Mouse (Mus musculus) bone marrow, adult 2 months (tissue): ENCODE measurements around the gene Fmnl2. TPM values are rescaled to one million over a fixed set of nuclear protein-coding genes. Genes with fewer than 3 reads are reported as not detected.

ENCODE experiments used
- H3K27ac ChIP-seq: fragments of 200-500 bp; 2 replicates; pipeline ENCODE4 v1.5.1; 2012; ENCODE audit warnings: low read depth, mild to moderate bottlenecking, control low read depth, inconsistent platforms, low read length; ENCODE audit not compliant: control insufficient read depth, poor library complexity, insufficient read depth
- H3K4me1 ChIP-seq: fragments of 200-500 bp; 2 replicates; pipeline ENCODE4 v1.6.1; 2011; ENCODE audit warnings: low read length; ENCODE audit not compliant: control insufficient read depth, insufficient read depth
- H3K4me3 ChIP-seq: fragments of 200-500 bp; replicated peaks from 2 replicates; pipeline ENCODE3; 2011; ENCODE audit warnings: mild to moderate bottlenecking, low read depth, low read length, control low read depth; ENCODE audit not compliant: control insufficient read depth
- CTCF ChIP-seq: fragments of 200-500 bp; IDR thresholded peaks from 2 replicates; pipeline ENCODE4 v1.5.1; 2011; ENCODE audit warnings: low read length, control low read depth; ENCODE audit not compliant: control insufficient read depth, insufficient read depth
- POLR2A ChIP-seq: fragments of 200-500 bp; IDR thresholded peaks from 2 replicates; pipeline ENCODE4 v1.6.1; 2011; ENCODE audit warnings: low read depth, mild to moderate bottlenecking, control low read depth, low read length, borderline replicate concordance; ENCODE audit not compliant: control insufficient read depth
- WGBS: fragments of 180-500 bp; shearing (Covaris S2); methylation state at CpG from one replicate; pipeline ENCODE4 v1.1.7; 2018; 5-methylcytosine and 5-hydroxymethylcytosine counted together
- polyA plus RNA-seq: library from polyadenylated mRNA; stranded (reverse); fragments of >200 nt; gene quantifications from 2 replicates; pipeline ENCODE4 v1.2.4, GENCODE M21; 2011; ENCODE audit warnings: low replicate concordance; ENCODE audit not compliant: missing spikeins, insufficient read depth, insufficient read length

The Fmnl2 gene
- polyA plus RNA-seq, 1 experiment: 9.2 TPM

DNA sequence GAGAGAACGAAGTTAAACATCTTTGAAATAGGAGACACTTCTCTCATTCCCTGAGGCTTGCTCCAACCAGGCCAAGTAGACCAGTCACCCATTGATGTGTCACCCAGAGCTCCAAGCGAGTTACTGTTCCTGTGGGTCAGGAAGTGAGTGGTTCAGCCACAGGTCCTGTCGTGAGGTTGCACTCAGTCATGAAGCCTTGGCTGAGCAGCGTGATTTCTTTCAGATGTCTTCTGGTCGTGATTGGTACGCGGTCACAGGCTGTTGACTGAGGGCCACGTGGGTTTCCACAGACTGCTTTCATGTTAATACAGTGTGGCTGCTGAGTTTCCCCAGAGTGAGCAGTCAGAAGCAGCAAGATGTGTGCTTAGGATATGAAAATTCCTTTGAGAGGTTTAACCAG is 33.5 kb downstream of the Fmnl2 start:
- H3K4me3 ChIP-seq: no peak overlapping the region
- 8% methylated on average over 8 of the region's 8 CpGs for WGBS
- no peaks in the 10 kb centered on the region; the same call in 1 of the 2 replicates for H3K4me1 ChIP-seq
- TF ChIP-seq POLR2A: no peak
- no peak for TF ChIP-seq CTCF
- H3K27ac ChIP-seq: no peak overlapping the region

DNA sequence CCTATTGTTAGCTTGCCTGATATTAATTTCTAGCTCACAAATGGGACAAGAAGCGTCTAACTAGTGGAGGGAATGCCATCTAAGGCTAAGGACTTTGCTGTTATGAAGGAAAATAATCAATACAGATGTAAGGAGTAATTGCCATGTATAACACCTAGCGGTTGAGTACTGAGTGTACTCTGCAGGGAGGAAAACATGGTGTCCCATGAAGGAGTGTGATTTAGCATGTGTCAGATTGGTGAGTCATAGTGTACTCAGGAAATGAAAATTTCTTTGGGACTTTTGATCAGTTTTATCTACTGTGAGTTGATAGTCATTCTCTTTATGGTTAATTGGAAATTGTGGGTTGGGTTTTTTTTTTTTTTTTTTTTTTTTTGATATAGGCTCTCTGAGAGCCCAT is 34.1 kb downstream of the Fmnl2 start:
- Histone ChIP-seq H3K27ac (no peak overlapping the region), H3K4me1 (no peaks in the 10 kb centered on the region; the same call in 1 of the 2 replicates), H3K4me3 (no peak overlapping the region)
- 80% methylated on average over 2 of the region's 2 CpGs for WGBS
- TF ChIP-seq POLR2A (no peak), CTCF (no peak)

DNA sequence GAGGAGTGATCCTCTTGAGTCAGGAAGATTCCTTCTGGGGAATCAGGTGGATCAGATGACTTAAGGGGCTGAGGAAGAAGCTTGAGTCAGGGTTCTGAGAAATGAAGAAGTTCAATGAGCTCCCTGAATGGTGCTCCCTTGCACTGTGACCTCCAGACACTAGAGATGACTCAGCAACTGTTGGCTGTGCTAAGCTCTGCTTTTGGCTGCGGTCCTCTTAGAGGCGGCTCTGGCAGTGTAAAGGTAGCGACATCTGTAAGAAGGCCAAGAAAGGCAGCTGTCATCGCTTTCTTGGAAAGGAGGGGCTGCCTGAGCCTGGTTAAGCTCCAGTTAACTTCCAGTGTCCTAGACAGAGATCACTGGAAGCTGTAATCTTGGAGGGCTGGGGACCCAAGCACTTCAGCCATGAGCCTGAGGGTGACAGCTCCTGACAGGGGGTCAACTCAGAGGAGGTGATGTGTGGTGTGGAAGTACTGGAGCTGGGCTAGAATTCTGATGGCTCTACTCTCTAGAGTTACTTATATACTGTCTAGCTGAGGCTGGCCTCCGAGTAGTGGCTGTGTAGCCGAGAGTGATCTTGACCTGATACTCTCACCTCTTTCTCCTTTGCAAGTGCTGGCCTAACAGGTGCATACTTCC is 37.4 kb downstream of the Fmnl2 start:
- TF ChIP-seq POLR2A: no peak
- TF ChIP-seq CTCF: no peak

DNA sequence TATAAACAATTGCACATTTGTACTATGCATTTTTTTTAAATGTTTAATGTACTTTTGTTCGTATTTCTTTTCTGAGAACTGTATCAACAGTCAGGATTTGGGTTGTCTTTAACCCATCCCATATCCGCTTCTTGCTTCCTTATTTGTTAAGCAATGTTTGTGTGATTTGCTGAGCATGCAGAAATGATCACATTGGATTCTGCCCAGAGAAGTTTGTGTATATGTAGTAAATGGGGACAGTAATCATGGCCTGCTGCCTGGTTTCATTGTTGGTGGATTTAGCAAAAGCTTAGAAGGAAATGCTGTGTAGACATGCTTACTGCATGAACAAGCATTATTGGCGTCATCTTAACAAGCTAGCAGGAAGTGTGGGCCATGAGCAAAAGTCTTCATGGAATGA is 39.3 kb downstream of the Fmnl2 start:
- TF ChIP-seq CTCF: no peak
- no peak for TF ChIP-seq POLR2A
- H3K4me1 ChIP-seq: no peaks in the 10 kb centered on the region; the same call in 1 of the 2 replicates
- WGBS: 56% methylated on average over 3 of the region's 3 CpGs
- no peak overlapping the region for H3K27ac ChIP-seq
- H3K4me3 ChIP-seq: no peak overlapping the region

More for the DNA sequence above, 37.4 kb downstream of the Fmnl2 start:
- Histone ChIP-seq H3K4me3 (no peak overlapping the region), H3K27ac (no peak overlapping the region), H3K4me1 (no peaks in the 10 kb centered on the region; the same call in 1 of the 2 replicates)
- WGBS: 40% methylated on average over 6 of the region's 6 CpGs

DNA sequence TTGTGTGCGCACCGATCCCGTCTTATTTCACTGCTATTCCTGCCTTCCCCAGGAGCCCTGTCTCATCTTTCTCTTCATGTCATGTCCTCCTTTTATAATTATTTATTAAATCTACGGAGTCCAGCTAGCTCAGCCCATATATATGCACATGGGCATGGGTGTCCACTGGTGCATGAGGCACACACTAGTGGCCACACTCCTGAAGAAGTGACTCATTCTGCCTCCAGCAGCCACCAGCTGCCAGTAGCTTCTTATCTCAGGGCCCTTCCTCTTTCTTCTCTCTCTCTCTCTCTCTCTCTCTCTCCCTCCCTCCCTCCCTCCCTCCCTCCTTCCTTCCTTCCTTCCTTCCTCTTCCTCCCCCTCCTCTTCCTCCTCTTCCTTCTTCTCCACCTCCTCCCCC is 43.1 kb downstream of the Fmnl2 start:
- no peak overlapping the region for H3K4me3 ChIP-seq
- TF ChIP-seq POLR2A (no peak), CTCF (no peak)
- WGBS: 92% methylated on average over 4 of the region's 4 CpGs
- no peak overlapping the region for H3K27ac ChIP-seq
- no peaks in the 10 kb centered on the region for H3K4me1 ChIP-seq

DNA sequence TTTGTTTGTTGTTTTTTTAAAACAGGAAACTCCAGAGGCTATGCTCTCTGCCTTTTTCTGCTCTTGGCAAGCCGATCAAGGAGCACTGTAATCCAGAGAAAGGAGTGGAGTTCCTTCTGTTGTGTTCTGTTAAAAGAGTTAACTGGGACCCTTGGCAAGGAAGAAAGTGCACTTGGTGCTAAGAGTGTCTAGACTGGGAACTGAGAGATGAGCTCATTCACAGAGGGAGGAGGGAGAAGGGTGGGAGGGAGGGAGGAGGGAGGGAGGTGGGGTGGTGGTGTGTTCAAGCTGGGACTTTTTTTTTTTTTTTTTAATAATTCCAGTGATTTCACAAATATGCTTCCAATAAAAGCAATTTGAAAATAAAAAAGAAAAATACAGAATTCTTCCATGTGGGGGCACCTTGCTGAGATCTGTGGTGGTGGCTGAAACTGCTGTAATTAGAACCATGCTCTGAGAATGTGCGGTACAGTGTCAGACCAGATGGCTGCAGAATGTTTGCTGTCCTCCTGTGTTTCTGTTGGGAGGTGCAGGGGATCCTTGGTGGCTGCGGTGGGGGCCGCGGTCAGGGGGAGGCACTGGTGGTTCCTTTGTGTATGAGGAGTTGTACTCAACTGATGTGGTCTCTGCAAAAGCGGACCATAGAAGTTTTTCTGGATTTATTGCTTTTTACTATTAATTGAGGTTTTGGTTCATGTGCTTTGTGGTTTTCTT is 43.8 kb downstream of the Fmnl2 start:
- H3K4me1 ChIP-seq: no peaks in the 10 kb centered on the region
- WGBS: 46% methylated on average over 6 of the region's 6 CpGs

DNA sequence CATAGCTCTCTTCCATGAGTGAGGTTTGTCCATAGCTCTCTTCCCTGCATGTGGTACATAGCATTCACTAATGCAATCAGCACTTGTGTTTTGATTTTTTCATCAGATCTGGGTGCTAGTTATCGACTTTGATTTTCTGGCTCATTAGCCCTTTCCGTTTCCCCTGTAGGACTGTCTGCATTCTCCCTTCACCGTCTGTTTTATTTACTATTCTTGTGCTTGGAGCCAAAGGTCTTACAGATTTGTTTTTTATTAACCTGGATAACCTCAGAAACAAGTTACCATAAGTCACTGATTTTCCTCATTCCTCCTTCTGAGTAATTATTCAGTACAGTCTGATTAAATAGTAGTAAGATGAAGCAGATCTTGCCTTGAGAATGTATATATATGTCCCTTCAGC is 44.8 kb downstream of the Fmnl2 start:
- 88% methylated on average over 3 of the region's 3 CpGs for WGBS
- Histone ChIP-seq H3K4me3 (no peak overlapping the region), H3K4me1 (no peaks in the 10 kb centered on the region), H3K27ac (no peak overlapping the region)
- TF ChIP-seq CTCF: no peak
- TF ChIP-seq POLR2A: no peak

More for the DNA sequence above, 43.8 kb downstream of the Fmnl2 start:
- no peak overlapping the region for H3K4me3 ChIP-seq
- TF ChIP-seq POLR2A (no peak), CTCF (no peak)
- H3K27ac ChIP-seq: no peak overlapping the region

DNA sequence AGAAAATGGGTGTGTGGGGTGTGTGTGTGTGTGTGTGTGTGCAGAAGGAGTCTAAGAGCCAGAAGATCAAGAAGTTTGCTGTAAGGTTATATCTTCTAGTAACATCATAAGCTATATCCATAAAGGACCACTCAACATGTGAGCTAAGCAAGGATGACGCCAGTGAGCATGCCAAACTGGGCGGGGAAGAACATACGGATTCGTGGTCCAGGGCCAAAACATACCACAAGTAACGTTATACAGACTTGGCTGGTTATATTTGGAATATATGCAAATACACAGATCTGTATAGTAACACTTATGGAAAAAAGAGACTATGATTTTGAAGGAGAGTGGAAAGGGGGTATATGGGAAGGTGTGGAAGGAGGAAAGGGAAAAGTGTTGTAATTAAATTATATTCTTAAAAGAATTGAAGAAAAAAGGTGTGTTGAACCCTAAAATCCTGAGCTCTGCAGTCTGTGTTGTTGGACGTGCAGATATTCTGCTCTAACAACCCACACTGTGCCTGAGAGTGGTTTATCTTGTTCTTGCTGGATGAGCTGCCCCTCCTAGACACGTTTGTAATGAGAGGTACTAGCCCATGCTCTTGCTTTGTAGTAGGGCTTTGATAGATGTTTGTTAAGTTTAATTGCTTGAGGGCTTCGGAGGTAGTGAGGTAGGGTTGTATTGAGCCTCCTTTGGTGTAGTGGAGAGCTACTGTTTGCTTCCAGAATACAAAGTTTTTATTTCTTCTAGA is 45.7 kb downstream of the Fmnl2 start:
- TF ChIP-seq CTCF (no peak), POLR2A (no peak)
- 72% methylated on average over 8 of the region's 8 CpGs for WGBS
- no peak overlapping the region for H3K4me3 ChIP-seq
- no peak overlapping the region for H3K27ac ChIP-seq
- H3K4me1 ChIP-seq: no peaks in the 10 kb centered on the region
